Mouse (Mus musculus) activated CD4-positive, CD25-positive, alpha-beta regulatory T cell, adult 4 months (primary cell): Measurements from ENCODE around the gene Reep3. TPM values are rescaled to one million over a fixed set of nuclear protein-coding genes. Genes with fewer than 3 reads are reported as not detected.

Experiments
- ATAC-seq: one replicate; pipeline ENCODE4 v1.8.0; 2017
- polyA plus RNA-seq, 2 experiments: library from polyadenylated mRNA; unstranded; fragments of 100-300 nt; shearing (Covaris generic); gene quantifications; one replicate each; pipeline ENCODE4 v1.2.1; 2017

Reep3 gene
- polyA plus RNA-seq, 2 experiments from 2014 or later: 20.3 to 21.1 TPM

- no peak for ATAC-seq
Observed at GRCm38 (mm10) chr10:67049621-67050020, 47.1 kb downstream of the Reep3 start.

- peak; percentile 49 for ATAC-seq
Observed at GRCm38 (mm10) chr10:67048871-67049615, 47.7 kb downstream of the Reep3 start.

DNA sequence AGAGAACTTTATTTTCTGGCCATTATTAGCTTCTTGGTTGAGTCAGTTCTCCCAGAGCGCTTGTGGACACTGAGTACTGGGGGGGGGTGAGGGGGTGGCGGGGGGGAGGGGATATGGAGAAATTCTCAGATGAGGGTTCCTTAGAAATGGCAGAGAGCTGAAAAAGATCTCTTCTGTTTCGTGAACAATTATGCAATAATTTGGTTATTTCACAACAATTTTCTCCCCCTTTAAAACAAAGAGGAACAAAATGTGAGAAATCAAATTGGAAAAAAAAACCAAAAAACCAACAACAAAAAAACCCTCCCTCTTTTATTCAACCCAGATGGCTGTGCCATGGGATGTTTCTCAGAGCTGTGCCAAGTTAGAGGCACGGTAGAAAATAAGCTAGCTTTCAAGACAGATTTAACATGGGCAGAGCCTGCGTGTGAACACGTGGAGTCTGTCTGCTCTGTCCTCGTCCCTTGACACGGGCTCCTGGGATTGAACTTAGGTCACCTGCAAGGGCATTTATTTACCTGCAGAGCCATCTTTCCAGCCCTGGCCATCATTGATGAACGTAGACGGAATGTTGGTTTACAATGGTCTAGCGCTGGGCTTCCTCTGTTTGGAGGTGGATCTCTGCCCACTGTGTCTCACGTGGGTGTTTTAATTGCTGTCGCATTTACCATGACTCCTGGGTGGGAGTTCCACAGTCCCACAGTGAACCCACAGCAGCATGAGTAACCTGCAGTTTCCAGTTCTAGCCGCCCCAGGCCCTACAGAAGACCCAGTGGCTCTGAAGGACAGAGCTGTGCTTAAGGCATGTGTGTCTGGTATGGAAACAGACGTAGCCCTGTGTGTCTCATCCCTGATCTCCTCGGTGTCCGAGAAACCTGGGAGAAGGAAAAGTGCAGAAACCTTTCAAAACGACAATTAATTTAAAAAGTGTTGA lies 48.8 kb downstream of the Reep3 start:
- no peak for ATAC-seq

DNA sequence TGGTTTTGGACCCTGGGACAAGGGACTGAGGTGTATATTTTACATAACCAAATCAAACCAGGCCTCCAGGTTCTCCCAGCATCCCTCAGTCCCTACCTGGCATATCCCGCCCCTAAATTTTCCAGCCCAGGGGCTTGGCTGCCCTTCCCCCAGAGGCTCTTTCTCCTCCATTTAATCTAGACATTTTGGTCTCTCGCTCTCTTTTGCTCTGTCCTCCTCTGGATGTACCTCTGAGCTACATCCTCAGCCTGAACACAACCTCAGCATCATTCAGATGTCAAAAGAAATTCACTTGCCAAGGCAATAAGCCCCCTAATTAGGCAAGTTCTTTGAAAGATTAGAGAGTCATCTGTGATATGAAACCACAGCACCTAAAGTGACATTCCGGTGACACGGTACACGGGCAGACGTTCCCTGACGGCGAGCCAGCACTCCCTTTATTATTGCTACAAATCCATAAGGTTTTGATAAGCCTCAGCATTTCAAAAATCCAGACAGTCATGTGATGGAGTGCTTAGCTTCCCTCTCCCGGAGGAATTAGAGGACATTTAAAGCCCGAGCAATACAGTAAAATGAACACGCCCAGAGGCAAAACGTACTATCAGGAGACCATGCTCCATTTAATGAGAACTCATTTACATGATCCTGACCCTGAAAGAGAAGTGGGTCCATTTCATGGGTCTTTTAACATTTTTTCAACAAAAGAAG lies 51.4 kb downstream of the Reep3 start:
- no peak for ATAC-seq

DNA sequence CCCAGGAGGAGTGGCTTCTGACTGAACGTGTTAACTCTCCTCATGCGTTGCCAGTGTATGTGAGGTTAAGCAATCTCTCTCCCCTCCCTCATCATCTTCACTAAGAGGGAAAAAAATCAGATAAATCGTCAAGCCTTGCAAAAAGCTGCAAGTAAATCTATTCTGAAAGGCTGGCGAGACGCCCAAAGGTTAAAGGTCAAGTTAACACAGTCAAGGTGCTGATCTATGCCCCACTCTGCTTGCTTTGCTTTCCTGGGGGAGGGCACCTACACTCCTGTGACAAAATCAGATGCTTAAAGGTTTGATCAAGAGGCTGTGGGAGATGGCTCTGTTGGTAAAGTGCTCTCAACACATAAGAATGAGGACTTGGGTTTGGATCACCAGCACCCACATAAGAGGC lies 52.4 kb downstream of the Reep3 start:
- no peak for ATAC-seq

DNA sequence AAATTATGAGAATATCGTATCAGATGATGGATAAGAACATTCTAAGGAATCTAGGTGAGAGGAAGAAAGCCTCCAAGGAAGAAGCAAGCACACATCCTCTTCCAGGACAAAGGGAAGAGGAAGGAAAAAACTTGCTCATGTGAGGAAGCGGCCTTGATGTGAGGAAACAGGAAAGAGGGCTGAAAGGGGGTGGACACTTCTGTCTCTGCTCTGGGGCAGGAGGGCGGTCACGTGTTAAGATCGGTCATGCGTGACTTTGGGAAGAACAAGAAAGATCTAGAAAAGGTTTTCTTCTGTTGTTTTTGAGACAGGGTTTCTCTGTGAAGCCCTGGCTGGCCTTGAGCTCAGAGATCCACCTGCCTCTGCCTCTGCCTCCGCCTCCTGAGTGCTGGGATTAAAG lies 53.5 kb downstream of the Reep3 start:
- ATAC-seq: no peak

DNA sequence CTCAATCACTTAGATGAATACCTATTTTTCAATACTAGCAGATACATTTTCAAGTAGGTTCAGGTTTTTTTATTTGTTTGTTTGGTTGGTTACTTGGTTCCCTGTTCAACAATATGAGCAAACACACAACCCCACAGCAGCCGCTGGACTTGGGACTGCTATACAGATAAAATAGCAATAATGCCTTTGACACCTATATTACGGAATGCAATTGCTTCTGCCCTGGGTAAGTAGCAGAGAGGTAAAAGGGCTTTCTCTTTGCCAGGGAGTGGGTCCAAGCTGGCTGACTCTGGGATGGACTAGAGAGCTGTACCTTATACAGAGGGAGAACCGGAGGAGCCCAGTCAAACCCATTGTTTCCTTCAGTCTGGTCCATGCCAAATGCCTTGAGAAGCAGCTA lies 56.3 kb downstream of the Reep3 start:
- no peak for ATAC-seq

GRCm38 (mm10) chr10:67039001-67039400 lies 57.7 kb downstream of the Reep3 start:
- ATAC-seq: no peak

DNA sequence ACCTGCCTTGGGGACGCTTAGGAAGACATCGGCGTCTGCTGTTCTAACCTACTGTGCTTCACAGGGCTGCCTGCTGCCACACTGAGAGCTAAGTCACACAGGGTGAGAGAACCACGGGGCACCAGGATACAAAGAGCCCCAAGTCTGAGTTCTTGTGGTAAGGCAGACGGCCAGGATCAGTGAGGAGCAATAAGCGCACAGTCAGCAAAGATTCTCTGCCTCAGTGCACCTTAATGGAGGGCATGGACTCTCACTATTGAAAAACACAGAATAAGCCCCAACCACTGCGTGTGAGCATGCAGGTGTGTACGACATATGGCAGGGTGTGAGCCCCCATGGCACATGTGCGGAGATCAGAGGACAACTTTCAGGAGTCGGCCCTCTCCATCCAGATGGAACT lies 60.2 kb downstream of the Reep3 start:
- ATAC-seq: no peak

- ATAC-seq: no peak
Observed at GRCm38 (mm10) chr10:67036141-67036540, 60.6 kb downstream of the Reep3 start.

- no peak for ATAC-seq
Observed at GRCm38 (mm10) chr10:67031186-67031585, 65.6 kb downstream of the Reep3 start.

- ATAC-seq: no peak
Observed at GRCm38 (mm10) chr10:67029297-67029696, 67.4 kb downstream of the Reep3 start.

DNA sequence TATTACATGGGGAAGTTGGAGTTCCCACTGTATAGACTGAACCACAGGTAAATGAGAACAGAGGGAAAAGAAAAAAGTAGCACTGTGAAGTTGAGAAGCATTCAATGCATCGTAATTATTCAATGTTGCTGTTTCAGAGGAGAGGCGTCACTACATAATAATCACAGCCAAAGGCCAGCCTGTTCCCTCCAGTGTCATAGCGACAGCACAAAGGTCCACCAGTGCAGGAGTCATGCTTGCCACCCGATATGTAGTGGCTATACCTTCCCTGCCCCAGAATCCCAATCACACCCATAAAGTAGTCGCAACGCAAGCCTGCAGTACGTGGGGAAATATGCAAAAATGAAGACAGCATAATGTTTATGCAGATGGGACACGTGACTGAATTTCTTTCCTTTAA lies 70.4 kb downstream of the Reep3 start:
- ATAC-seq: no peak

DNA sequence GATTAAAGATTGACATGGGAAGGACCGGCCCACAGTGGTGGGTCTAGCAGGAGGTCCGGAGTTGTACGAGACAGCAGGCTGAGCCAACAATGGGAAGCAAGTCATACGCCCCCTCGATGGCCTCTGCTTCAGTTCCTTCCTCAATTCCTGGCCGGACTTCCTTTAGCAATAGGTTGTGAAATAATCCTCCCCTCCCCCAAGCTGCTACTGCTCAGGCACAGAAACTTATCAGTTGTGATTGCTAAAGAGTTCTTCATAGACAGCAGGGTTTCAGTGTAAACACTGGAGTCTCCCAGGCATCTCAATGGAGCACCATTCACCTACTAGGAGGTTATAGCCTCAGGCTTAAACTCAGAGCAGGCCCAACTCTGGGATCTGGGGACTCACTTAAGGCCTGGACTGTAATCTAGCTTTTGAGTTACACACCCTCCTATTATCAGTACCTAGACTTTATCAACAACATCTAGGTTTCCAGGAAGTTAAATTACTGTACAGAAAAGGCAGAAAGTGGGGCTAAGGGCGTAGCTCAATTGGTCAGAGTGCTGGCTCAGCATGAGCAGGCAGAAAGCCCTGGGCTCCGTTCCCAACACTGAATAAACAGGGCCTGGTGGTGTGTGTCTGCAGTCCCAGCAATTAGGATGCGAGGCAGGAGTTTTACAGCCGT lies 71.0 kb downstream of the Reep3 start:
- peak; percentile 52 for ATAC-seq

DNA sequence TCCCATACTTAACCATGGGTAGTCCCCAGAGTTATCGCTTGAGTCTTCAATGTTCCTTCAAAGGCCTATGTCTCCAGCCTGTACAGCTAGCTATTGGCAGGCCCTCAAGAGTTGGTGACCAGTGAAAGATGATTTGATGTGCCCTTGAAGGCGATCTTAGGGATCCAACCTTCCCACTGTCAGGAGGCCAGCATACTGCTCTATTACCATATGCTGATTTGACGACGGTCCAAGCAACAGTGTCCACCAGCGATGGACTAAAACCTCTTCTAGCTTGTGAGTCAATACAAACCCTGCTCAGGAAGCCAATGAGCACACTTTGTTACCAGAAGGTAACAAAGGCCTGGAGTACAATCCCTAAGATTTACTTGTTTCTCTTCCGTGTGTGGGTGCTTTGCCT lies 72.4 kb downstream of the Reep3 start:
- ATAC-seq: no peak

DNA sequence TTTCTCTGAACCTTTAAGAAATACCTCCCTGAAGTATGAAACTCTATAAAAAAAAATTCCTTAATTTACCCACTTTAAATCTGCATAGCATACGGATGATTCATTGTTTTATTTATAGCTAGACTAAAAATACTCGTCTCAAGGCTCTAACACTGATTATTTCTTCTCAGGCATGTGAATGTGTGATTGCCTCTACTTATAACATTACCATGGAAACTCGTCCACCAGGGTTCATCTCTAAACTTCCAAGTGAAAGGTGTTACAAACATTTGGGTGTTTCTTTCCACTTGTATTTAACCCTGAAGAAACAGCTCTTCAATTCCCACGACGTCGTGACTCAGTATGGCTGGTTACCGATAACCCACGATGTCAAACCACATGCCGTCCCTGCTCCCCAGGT lies 73.7 kb downstream of the Reep3 start:
- no peak for ATAC-seq

- no peak for ATAC-seq
Observed at GRCm38 (mm10) chr10:67021494-67021893, 75.3 kb downstream of the Reep3 start.

DNA sequence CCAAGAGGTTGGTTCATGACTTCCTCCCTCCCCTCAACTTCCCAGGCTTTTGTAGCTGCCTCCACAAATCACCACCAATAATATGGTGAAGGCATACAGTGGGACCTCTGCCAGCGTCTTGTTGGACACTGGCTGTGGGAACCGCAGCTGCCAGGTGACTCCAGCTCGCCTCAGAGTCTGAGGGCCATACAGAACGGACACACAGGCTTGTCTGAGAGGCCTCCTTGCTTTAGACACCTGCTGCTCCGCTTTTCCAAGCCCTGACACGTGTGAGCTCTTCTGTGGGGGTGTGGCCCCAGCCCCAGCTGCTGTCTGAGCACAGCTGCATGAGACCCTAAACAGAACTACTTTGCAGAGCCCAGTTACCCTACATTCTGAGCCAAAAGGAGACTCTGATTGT lies 77.9 kb downstream of the Reep3 start:
- ATAC-seq: no peak

- ATAC-seq: no peak
Observed at GRCm38 (mm10) chr10:67017891-67018290, 78.9 kb downstream of the Reep3 start.

DNA sequence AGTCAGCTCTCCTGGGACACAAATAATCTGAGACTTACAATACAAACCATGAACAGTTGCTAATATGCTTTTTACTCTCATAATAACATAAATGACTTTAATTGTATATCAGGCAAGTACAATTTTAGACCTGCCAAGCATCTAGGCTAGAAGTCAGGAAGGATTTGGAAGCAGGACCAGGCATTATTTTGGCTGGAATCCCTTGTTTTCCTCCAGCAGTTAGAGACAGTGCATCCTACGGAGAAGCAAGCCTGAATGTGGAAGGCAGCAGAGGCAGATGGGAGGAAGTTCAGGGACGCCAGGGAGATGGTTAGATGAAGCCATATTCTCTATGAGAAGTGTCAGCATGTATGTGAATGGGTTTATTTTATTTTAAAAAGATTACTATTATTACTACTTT lies 79.4 kb downstream of the Reep3 start:
- no peak for ATAC-seq

DNA sequence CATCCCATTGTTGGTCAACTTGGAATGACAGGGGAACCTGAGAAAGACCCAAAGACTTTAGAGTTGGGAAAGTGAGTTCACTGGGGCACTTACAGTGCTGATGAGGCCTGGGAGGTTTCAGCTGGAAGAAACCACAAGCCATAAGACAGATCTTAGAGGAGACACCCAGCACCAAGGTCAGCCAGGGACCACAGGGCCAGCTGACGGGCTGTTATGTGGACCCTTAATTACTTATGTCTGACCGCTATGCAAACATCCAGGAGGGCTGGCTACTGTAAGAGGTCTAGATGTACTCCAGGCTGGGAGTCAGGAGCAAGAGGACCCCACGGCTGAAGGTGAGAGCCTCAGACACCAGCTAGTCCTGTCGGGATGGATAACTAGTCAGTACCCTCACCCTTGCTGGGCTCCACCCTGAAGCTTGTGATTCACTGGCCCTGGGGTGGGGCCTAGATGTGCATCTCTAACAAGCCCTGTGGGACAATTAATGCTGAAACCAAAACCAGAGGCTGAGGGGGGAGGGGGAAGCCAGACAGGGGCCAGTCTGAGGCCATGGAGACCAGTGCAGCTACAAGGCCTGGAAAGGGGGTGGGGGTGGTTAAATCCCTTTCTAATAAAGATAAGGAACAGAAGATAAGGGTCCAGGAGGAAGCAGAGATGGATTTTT lies 80.0 kb downstream of the Reep3 start:
- ATAC-seq: no peak

DNA sequence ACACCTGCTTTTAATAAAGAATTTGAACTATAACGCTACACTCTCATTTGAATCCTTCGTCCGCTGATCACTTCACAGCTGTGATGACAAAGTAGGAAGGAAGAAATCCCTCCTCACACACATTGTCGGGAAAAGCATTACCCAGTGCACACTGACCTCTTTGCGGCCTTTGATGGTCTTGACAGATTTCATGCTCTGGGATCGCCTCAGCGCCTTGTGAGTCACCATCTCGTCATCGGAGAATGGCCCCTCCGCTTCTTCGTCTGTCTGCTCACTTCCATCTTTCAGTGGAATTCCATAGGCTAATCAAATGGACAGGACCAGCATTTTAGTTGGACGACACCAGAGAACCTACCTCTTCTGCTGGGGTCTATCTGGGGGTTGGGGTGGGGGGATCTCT lies 82.0 kb downstream of the Reep3 start:
- no peak for ATAC-seq
